Mouse (Mus musculus) hindbrain, postnatal 0 days (tissue): Measurements from ENCODE around the gene Prkab2. TPM values are rescaled to one million over a fixed set of nuclear protein-coding genes. Genes with fewer than 3 reads are reported as not detected.

Source experiments
- ATAC-seq: fragments of 200-750 bp; cut with Nextera tagmentation; 2 replicates; pipeline ENCODE4 v1.8.0; 2017; ENCODE audit warnings: mild to moderate bottlenecking, moderate TSS enrichment, moderate library complexity
- DNase-seq: peaks from one replicate; pipeline ENCODE4 v3.0.0-alpha.2; 2015; ENCODE audit warnings: low spot score
- H3K27ac ChIP-seq: fragments of 300-500 bp; sonication (generic); 2 replicates; pipeline ENCODE4 v1.5.1; 2014; ENCODE audit warnings: mild to moderate bottlenecking
- H3K27me3 ChIP-seq: fragments of 300-500 bp; sonication (generic); 2 replicates; pipeline ENCODE4 v1.6.1; 2014; ENCODE audit warnings: low read length, mixed read lengths; ENCODE audit not compliant: insufficient read depth
- H3K36me3 ChIP-seq: fragments of 300-500 bp; sonication (generic); 2 replicates; pipeline ENCODE4 v1.6.1; 2014; ENCODE audit warnings: low read length, mixed read lengths; ENCODE audit not compliant: insufficient read depth
- H3K4me1 ChIP-seq: fragments of 300-500 bp; sonication (generic); 2 replicates; pipeline ENCODE4 v1.6.1; 2014; ENCODE audit warnings: antibody characterized with exemption, low read length, mixed read lengths; ENCODE audit not compliant: insufficient read depth
- H3K4me2 ChIP-seq: fragments of 300-500 bp; sonication (generic); 2 replicates; pipeline ENCODE4 v1.6.1; 2014; ENCODE audit warnings: low read depth, mild to moderate bottlenecking, low read length, moderate library complexity, mixed read lengths
- H3K4me3 ChIP-seq: fragments of 300-500 bp; sonication (generic); 2 replicates; pipeline ENCODE4 v1.5.1; 2014; ENCODE audit warnings: low read length
- H3K9ac ChIP-seq: fragments of 300-500 bp; sonication (generic); replicated peaks from 2 replicates; pipeline ENCODE4 v1.6.1; 2014; ENCODE audit warnings: mild to moderate bottlenecking, low read length, moderate library complexity, mixed read lengths
- H3K9me3 ChIP-seq: fragments of 300-500 bp; sonication (generic); 2 replicates; pipeline ENCODE4 v1.6.1; 2016; ENCODE audit warnings: low read length, mixed read lengths
- CTCF ChIP-seq: IDR thresholded peaks from 2 replicates; pipeline ENCODE4 v1.5.1; 2016; ENCODE audit warnings: antibody characterized with exemption, control low read depth, low read depth
- WGBS: fragments of 180-500 bp; shearing (Covaris S2); extraction: QIAGEN DNeasy Blood & Tissue Kit; methylation state at CpG from one replicate; pipeline ENCODE4 v1.1.7; 2014; 5-methylcytosine and 5-hydroxymethylcytosine counted together
- polyA plus RNA-seq: library from polyadenylated mRNA; unstranded; fragments of >200 nt; fragmentation: Nextera tagmentation; extraction: Ambion mirVana; gene quantifications from 2 replicates; pipeline ENCODE4 v1.2.1, GENCODE M21; 2015
- total RNA-seq: library from RNA; depleted of rRNA; stranded (reverse); fragments of >200 nt; gene quantifications from 2 replicates; pipeline ENCODE4 v1.2.3, GENCODE M21; 2014

Gene Prkab2
- total and polyA plus RNA-seq, 2 experiments from 2014 or later: 16.1 to 21.6 TPM

DNA sequence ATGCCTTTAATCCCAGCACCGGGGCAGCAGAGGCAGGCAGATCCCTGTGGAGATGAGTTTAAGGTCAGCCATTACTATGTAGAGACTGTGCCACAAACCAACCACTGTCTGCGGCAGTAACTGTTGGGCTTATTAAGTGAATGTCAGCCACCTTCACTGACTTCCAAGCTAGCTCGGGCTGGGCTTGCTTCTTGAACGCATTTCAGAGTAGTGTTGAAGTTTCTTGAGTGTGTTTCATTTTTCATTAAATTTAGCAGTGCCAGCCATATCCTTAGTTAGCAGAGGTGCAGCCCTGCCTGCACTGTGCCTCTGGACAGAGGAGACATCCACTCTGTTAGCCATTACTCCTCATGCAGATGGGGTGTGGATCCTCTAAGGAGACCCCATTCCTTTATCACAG, 27.2 kb upstream of the Prkab2 start:
- no peak for TF ChIP-seq CTCF
- H3K4me2 ChIP-seq: no peak overlapping the region
- ATAC-seq: no peak
- no peak overlapping the region for H3K4me3 ChIP-seq
- H3K4me1 ChIP-seq: no peaks in the 10 kb centered on the region; the same call in 1 of the 2 replicates
- WGBS: 91% methylated on average over 4 of the region's 4 CpGs
- H3K9ac ChIP-seq: no peak overlapping the region
- no peak for DNase-seq
- no peaks in the 10 kb centered on the region for H3K27me3 ChIP-seq
- H3K27ac ChIP-seq: no peak overlapping the region
- no peaks in the 10 kb centered on the region for H3K9me3 ChIP-seq
- H3K36me3 ChIP-seq: no peaks in the 10 kb centered on the region

DNA sequence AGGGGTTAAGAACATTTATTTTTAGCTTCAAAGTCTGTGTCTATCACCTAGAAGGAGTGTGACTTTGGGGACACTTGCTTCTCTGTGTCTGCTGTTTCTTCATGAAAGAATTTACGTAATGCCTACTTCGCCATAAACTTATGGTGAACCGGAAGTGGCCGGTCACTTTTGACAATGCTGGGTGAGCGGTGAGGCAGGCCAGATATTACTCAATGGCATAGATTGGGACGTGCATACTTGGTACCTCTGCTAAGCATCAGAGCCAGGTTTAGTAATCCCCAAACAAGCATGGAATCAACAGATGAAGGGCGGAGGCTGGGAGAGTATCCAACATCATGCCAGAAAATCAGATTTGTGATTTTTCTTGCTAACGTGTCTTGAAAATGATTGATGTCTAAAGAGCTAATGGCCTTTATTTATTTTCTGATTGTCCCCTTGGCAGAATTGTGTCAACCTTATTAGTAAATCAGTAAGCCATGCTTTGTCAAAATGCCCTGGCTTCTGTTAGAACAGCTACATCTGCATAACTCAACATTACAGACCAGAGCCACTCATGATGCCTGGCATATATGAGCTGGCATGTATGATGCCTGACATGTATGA, 26.6 kb upstream of the Prkab2 start:
- Histone ChIP-seq H3K9me3 (no peaks in the 10 kb centered on the region), H3K4me3 (no peak overlapping the region), H3K4me1 (no peaks in the 10 kb centered on the region; the same call in 1 of the 2 replicates), H3K36me3 (no peaks in the 10 kb centered on the region), H3K27ac (no peak overlapping the region), H3K9ac (no peak overlapping the region), H3K4me2 (no peak overlapping the region), H3K27me3 (no peaks in the 10 kb centered on the region)
- 88% methylated on average over 8 of the region's 8 CpGs for WGBS
- DNase-seq (no peak), ATAC-seq (no peak)
- no peak for TF ChIP-seq CTCF

GRCm38 (mm10) chr3:97633456-97633855, 24.5 kb upstream of the Prkab2 start:
- ATAC-seq: no peak
- H3K9me3 ChIP-seq: no peaks in the 10 kb centered on the region
- no peak overlapping the region for H3K4me3 ChIP-seq
- H3K36me3 ChIP-seq: no peaks in the 10 kb centered on the region
- no peak overlapping the region for H3K4me2 ChIP-seq
- DNase-seq: no peak
- H3K27me3 ChIP-seq: no peaks in the 10 kb centered on the region
- H3K4me1 ChIP-seq: no peaks in the 10 kb centered on the region; the same call in 1 of the 2 replicates
- no peak overlapping the region for H3K27ac ChIP-seq
- no peak overlapping the region for H3K9ac ChIP-seq
- TF ChIP-seq CTCF: no peak
- 86% methylated on average over 4 of the region's 4 CpGs for WGBS

DNA sequence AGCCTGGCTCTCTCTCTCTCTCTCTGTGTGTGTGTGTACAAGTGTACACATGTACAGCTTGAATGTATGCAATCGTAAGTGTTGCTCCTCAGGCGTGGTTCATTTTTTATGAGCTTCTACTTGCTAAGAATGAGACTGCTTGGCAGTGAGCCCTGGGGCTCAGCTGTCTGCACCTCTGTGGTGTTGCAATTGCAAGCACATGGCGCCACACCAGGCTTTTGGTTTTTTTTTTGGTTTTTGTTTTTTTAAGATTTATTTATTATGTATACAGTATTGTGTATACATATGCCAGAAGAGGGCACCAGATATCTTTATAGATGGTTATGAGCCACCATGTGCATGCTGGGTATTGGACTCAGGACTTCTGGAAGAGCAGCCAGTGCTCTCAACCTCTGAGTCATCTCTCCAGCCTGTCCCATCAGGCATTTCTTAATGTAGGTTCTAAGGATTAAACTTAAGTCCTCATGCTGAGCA, 23.7 kb upstream of the Prkab2 start:
- Histone ChIP-seq H3K36me3 (no peaks in the 10 kb centered on the region), H3K4me2 (no peak overlapping the region), H3K9ac (no peak overlapping the region), H3K4me1 (no peaks in the 10 kb centered on the region), H3K27ac (no peak overlapping the region), H3K9me3 (no peaks in the 10 kb centered on the region), H3K27me3 (no peaks in the 10 kb centered on the region), H3K4me3 (no peak overlapping the region)
- ATAC-seq (0 out of 2 replicates have a peak, but pooled peaks have one; percentile 18), DNase-seq (peak; percentile 16)
- TF ChIP-seq CTCF: no peak
- 62% methylated on average over 3 of the region's 3 CpGs for WGBS

DNA sequence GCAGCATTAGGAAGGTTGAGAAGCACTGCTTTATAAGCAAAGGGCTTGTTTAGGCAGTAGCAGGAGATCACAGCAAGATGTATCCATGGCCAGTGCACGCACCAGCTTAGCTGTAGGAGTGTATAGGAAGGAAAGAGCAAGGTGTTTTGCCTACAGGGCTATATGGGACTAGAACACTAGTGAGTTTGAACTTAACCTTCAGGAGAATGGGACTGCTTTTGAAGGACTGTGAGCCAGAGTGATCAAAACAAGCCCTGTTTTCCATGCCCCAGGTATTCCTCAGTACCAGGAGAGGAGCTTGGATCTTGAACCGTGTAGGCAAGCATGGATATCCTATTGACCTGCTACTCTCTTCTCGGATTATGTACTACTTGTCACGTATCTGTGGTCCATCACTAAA, 16.6 kb upstream of the Prkab2 start:
- no peak for ATAC-seq
- TF ChIP-seq CTCF: no peak
- 88% methylated on average over 4 of the region's 4 CpGs for WGBS
- H3K36me3 ChIP-seq: no peaks in the 10 kb centered on the region
- H3K4me1 ChIP-seq: no peaks in the 10 kb centered on the region
- H3K4me3 ChIP-seq: no peak overlapping the region
- no peak overlapping the region for H3K9ac ChIP-seq
- H3K27me3 ChIP-seq: no peaks in the 10 kb centered on the region
- DNase-seq: no peak
- no peaks in the 10 kb centered on the region for H3K9me3 ChIP-seq
- no peak overlapping the region for H3K27ac ChIP-seq
- no peak overlapping the region for H3K4me2 ChIP-seq

- Histone ChIP-seq H3K9me3 (no peaks in the 10 kb centered on the region), H3K36me3 (no peaks in the 10 kb centered on the region), H3K27ac (no peak overlapping the region), H3K9ac (no peak overlapping the region), H3K4me2 (no peak overlapping the region), H3K4me3 (no peak overlapping the region), H3K4me1 (no peaks in the 10 kb centered on the region), H3K27me3 (no peaks in the 10 kb centered on the region)
- no peak for TF ChIP-seq CTCF
- WGBS: 87% methylated on average over 9 of the region's 9 CpGs
- DNase-seq: no peak
- ATAC-seq: no peak
Observed at GRCm38 (mm10) chr3:97642001-97642400, 16.0 kb upstream of the Prkab2 start.

DNA sequence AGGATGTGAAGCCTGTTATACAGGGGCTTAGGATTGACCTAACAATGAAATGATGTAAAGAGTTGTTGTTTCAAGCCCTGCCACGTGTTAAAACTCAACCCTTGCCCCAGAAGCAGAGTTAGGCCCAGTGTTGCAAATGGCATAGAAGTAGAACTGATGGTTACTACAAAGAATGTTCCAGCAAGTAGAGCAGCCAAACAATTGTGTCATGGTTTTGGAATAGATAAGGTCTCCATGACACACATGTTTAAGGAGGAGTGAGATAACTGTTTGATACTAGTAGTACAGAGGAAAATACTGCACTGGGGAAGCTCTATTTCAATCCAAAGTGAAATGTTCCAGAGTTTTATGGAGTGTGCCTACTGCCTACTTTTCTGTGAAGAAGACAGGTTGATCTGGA, 9.5 kb upstream of the Prkab2 start:
- Histone ChIP-seq H3K9ac (no peak overlapping the region), H3K36me3 (no peaks in the 10 kb centered on the region), H3K27ac (no peak overlapping the region), H3K9me3 (no peaks in the 10 kb centered on the region), H3K4me2 (no peak overlapping the region), H3K4me3 (no peak overlapping the region), H3K27me3 (no peaks in the 10 kb centered on the region), H3K4me1 (no peaks in the 10 kb centered on the region)
- DNase-seq (no peak), ATAC-seq (no peak)
- TF ChIP-seq CTCF: no peak
- 39% methylated on average over 1 of the region's 1 CpGs for WGBS
